Mouse (Mus musculus): ENCODE results near the gene Slc26a5. TPM values are rescaled to one million over a fixed set of nuclear protein-coding genes. Genes with fewer than 3 reads are reported as not detected.

Gene Slc26a5
- polyA plus RNA-seq, 1 experiment: not detected

DNA sequence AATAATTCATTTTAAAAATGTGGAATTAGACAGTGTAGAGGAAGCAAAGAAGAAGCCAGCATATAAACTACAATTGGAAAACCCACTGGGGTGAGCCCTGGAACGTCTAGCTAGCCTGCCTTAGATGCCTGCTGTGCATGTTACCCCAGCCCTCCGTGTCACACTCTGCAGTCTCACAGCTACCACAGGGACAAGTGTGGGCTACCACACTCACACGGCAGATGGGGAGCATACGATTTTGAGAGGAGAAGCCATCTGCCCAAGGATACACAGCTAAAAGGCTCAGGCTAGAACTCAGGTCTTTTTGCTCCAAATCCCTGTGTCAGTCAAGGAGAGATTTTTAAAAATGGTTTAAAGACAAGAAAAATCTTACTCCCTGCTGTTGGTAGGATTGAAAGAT, 36.5 kb downstream of the Slc26a5 start:
- no peak overlapping the region for H3K4me2 ChIP-seq (ENCODE audit: low read depth)
- no peak overlapping the region for H3ac ChIP-seq (ENCODE audit: control insufficient read depth, insufficient read length)
- H3K27me3 ChIP-seq (ENCODE audit: control insufficient read depth, insufficient read depth, insufficient read length): no peaks in the 10 kb centered on the region
- H3K79me2 ChIP-seq (ENCODE audit: control insufficient read depth, insufficient read depth): no peaks in the 10 kb centered on the region
- TF ChIP-seq TCF12 (IDR thresholded peaks at IDR 0.05; ENCODE audit: insufficient read depth, poor library complexity, severe bottlenecking) (no peak), CEBPB (IDR thresholded peaks at IDR 0.05; ENCODE audit: insufficient read depth, poor library complexity, severe bottlenecking) (no peak), REST (IDR thresholded peaks at IDR 0.05; ENCODE audit: insufficient read depth, insufficient read length) (no peak), MAX (IDR thresholded peaks at IDR 0.05; ENCODE audit: low read depth) (no peak), TCF3 (IDR thresholded peaks at IDR 0.05; ENCODE audit: insufficient read length, low read depth) (no peak), E2F4 (IDR thresholded peaks at IDR 0.05; ENCODE audit: insufficient read depth) (no peak), USF1 (IDR thresholded peaks at IDR 0.05; ENCODE audit: low read depth) (no peak)
- no peaks in the 10 kb centered on the region for H3K36me3 ChIP-seq (ENCODE audit: control insufficient read depth, insufficient read depth)
- H3K4me3 ChIP-seq: no peak overlapping the region

DNA sequence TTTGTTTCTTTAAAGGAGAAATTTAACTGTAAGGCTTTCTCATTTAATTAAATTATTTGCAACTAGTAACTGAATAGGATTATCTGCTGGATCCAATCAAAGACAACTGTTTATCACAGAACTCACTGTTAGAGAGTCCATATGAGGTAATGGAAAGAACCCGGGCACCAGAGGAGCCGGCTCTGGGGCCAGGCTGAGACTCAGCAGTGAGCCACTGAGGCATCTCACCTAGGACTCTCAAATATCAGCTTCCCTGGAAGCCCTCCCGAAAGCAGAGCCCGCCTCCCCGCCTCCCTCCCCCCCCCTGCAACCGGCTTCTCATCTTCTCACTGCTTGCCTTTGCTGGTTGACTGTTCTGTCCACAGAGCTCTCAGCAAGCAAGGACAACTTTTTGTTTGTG, 37.8 kb downstream of the Slc26a5 start:
- no peak overlapping the region for H3K4me2 ChIP-seq (ENCODE audit: low read depth)
- H3K36me3 ChIP-seq (ENCODE audit: control insufficient read depth, insufficient read depth): no peaks in the 10 kb centered on the region
- peaks cover 5% of the 10 kb centered on the region for H3K27me3 ChIP-seq (ENCODE audit: control insufficient read depth, insufficient read depth, insufficient read length)
- no peak for TF ChIP-seq MYOD1 (IDR thresholded peaks at IDR 0.05; ENCODE audit: control insufficient read depth in 1 of 3, insufficient read length in 2 of 3, low read depth in 2 of 3)
- TF ChIP-seq POLR2A (IDR thresholded peaks at IDR 0.05; ENCODE audit: insufficient read length, low read depth): no peak
- no peak for TF ChIP-seq POLR2AphosphoS2 (IDR thresholded peaks at IDR 0.05; ENCODE audit: insufficient read length, low read depth)
- no peak for TF ChIP-seq E2F4 (IDR thresholded peaks at IDR 0.05; ENCODE audit: insufficient read depth)
- TF ChIP-seq REST (IDR thresholded peaks at IDR 0.05; ENCODE audit: insufficient read depth, insufficient read length): no peak
- no peak for TF ChIP-seq SRF (IDR thresholded peaks at IDR 0.05; ENCODE audit: control insufficient read depth, insufficient read length, low read depth)
- no peak for TF ChIP-seq CEBPB (IDR thresholded peaks at IDR 0.05; ENCODE audit: insufficient read depth, poor library complexity, severe bottlenecking)
- TF ChIP-seq TCF12 (IDR thresholded peaks at IDR 0.05; ENCODE audit: insufficient read depth, poor library complexity, severe bottlenecking): no peak
- no peak for TF ChIP-seq MAX (IDR thresholded peaks at IDR 0.05; ENCODE audit: low read depth)
- TF ChIP-seq TCF3 (IDR thresholded peaks at IDR 0.05; ENCODE audit: insufficient read length, low read depth): no peak
- no peak for TF ChIP-seq USF1 (IDR thresholded peaks at IDR 0.05; ENCODE audit: low read depth)
- TF ChIP-seq MYOG (IDR thresholded peaks at IDR 0.05; ENCODE audit: control insufficient read depth in 1 of 3, insufficient read depth in 1 of 3, insufficient read length in 2 of 3, low read depth in 2 of 3): no peak
- no peak overlapping the region for H3K4me3 ChIP-seq
- H3K79me2 ChIP-seq (ENCODE audit: control insufficient read depth, insufficient read depth): no peaks in the 10 kb centered on the region
- H3ac ChIP-seq (ENCODE audit: control insufficient read depth, insufficient read length): no peak overlapping the region

DNA sequence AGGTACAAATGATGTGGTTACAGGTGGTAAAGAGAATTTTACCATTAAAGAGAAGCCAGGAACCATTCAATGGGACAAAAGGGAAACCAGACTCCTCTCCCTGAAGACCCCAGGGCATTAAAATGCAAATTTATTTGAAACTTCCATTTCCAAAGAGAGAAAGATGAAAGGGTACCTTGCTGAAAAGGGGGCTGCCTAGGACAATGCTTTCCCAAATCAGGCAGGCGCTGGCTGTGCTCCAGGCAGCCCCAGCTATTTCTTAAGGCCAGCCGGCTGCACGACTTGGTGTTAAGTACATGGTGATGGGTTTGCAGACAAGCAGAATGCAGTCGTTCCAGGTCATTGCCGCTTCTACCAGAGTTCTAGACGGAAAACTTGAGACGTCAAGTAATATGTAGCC, 39.0 kb downstream of the Slc26a5 start:
- Histone ChIP-seq H3ac (ENCODE audit: control insufficient read depth, insufficient read length) (no peak overlapping the region), H3K4me3 (no peak overlapping the region), H3K27me3 (ENCODE audit: control insufficient read depth, insufficient read depth, insufficient read length) (peaks cover 12% of the 10 kb centered on the region), H3K4me2 (ENCODE audit: low read depth) (no peak overlapping the region), H3K79me2 (ENCODE audit: control insufficient read depth, insufficient read depth) (no peaks in the 10 kb centered on the region), H3K36me3 (ENCODE audit: control insufficient read depth, insufficient read depth) (no peaks in the 10 kb centered on the region)
- TF ChIP-seq MYOD1 (IDR thresholded peaks at IDR 0.05; ENCODE audit: control insufficient read depth in 1 of 3, insufficient read length in 2 of 3, low read depth in 2 of 3) (no peak), CEBPB (IDR thresholded peaks at IDR 0.05; ENCODE audit: insufficient read depth, poor library complexity, severe bottlenecking) (no peak), POLR2A (IDR thresholded peaks at IDR 0.05; ENCODE audit: insufficient read length, low read depth) (no peak), POLR2AphosphoS2 (IDR thresholded peaks at IDR 0.05; ENCODE audit: insufficient read length, low read depth) (no peak)

DNA sequence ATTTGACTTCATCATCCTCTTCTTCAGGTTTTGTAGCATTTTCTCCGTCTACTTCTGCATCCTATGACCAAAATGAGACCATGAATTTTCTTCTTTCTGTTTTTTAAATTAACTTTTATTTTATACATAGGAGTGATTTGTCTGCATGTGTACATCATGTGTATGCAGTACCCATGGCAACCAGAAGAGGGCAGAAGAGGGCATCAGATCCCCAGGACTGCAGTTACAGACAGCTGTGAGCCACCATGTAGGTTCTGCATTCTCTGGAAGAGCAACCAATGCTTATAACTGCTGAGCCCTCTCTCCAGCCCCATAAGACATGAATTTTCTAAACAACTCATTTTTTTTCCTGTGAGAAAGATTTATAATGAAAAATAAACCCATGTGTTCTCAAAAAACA, 51.4 kb downstream of the Slc26a5 start:
- H3K36me3 ChIP-seq (ENCODE audit: control insufficient read depth, insufficient read depth): no peaks in the 10 kb centered on the region
- H3K27me3 ChIP-seq (ENCODE audit: control insufficient read depth, insufficient read depth, insufficient read length): no peaks in the 10 kb centered on the region
- no peak overlapping the region for H3K4me2 ChIP-seq (ENCODE audit: low read depth)
- no peak overlapping the region for H3K4me3 ChIP-seq
- TF ChIP-seq USF1 (IDR thresholded peaks at IDR 0.05; ENCODE audit: low read depth) (no peak), E2F4 (IDR thresholded peaks at IDR 0.05; ENCODE audit: insufficient read depth) (no peak), POLR2AphosphoS2 (IDR thresholded peaks at IDR 0.05; ENCODE audit: insufficient read length, low read depth) (no peak), TCF3 (IDR thresholded peaks at IDR 0.05; ENCODE audit: insufficient read length, low read depth) (no peak), MAX (IDR thresholded peaks at IDR 0.05; ENCODE audit: low read depth) (no peak), POLR2A (IDR thresholded peaks at IDR 0.05; ENCODE audit: insufficient read length, low read depth) (no peak), CEBPB (IDR thresholded peaks at IDR 0.05; ENCODE audit: insufficient read depth, poor library complexity, severe bottlenecking) (no peak), MYOG (IDR thresholded peaks at IDR 0.05; ENCODE audit: control insufficient read depth in 1 of 3, insufficient read depth in 1 of 3, insufficient read length in 2 of 3, low read depth in 2 of 3) (no peak), SRF (IDR thresholded peaks at IDR 0.05; ENCODE audit: control insufficient read depth, insufficient read length, low read depth) (no peak), MYOD1 (IDR thresholded peaks at IDR 0.05; ENCODE audit: control insufficient read depth in 1 of 3, insufficient read length in 2 of 3, low read depth in 2 of 3) (no peak)
- no peaks in the 10 kb centered on the region for H3K79me2 ChIP-seq (ENCODE audit: control insufficient read depth, insufficient read depth)
- H3ac ChIP-seq (ENCODE audit: control insufficient read depth, insufficient read length): no peak overlapping the region

DNA sequence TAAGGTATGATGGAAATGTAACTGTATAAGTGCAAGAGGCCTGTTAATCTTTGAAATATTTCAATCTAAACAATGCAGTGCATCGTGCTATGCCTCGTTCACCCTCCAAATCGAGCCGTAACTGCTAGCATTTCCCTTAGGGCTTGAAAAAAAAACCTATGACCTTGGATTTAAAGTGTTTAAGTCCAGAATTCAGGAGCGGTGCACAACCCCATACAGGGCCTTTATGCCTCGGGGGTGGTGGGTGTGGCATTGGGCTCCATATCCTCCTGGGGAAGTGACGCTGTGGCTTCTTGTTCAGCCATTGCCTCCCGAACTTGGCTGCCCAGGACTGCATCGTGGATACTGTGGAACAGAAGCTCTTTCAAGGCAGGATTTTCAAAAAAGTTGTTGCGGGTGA, 54.5 kb downstream of the Slc26a5 start:
- no peak overlapping the region for H3K4me2 ChIP-seq (ENCODE audit: low read depth)
- H3K36me3 ChIP-seq (ENCODE audit: control insufficient read depth, insufficient read depth): no peaks in the 10 kb centered on the region
- H3K79me2 ChIP-seq (ENCODE audit: control insufficient read depth, insufficient read depth): no peaks in the 10 kb centered on the region
- no peak overlapping the region for H3ac ChIP-seq (ENCODE audit: control insufficient read depth, insufficient read length)
- TF ChIP-seq TCF3 (IDR thresholded peaks at IDR 0.05; ENCODE audit: insufficient read length, low read depth) (no peak), TCF12 (IDR thresholded peaks at IDR 0.05; ENCODE audit: insufficient read depth, poor library complexity, severe bottlenecking) (no peak), POLR2AphosphoS2 (IDR thresholded peaks at IDR 0.05; ENCODE audit: insufficient read length, low read depth) (no peak), USF1 (IDR thresholded peaks at IDR 0.05; ENCODE audit: low read depth) (no peak), MYOG (IDR thresholded peaks at IDR 0.05; ENCODE audit: control insufficient read depth in 1 of 3, insufficient read depth in 1 of 3, insufficient read length in 2 of 3, low read depth in 2 of 3) (no peak), MAX (IDR thresholded peaks at IDR 0.05; ENCODE audit: low read depth) (no peak), CEBPB (IDR thresholded peaks at IDR 0.05; ENCODE audit: insufficient read depth, poor library complexity, severe bottlenecking) (no peak), REST (IDR thresholded peaks at IDR 0.05; ENCODE audit: insufficient read depth, insufficient read length) (no peak), MYOD1 (IDR thresholded peaks at IDR 0.05; ENCODE audit: control insufficient read depth in 1 of 3, insufficient read length in 2 of 3, low read depth in 2 of 3) (no peak), E2F4 (IDR thresholded peaks at IDR 0.05; ENCODE audit: insufficient read depth) (no peak), POLR2A (IDR thresholded peaks at IDR 0.05; ENCODE audit: insufficient read length, low read depth) (no peak), SRF (IDR thresholded peaks at IDR 0.05; ENCODE audit: control insufficient read depth, insufficient read length, low read depth) (no peak)
- no peak overlapping the region for H3K4me3 ChIP-seq
- no peaks in the 10 kb centered on the region for H3K27me3 ChIP-seq (ENCODE audit: control insufficient read depth, insufficient read depth, insufficient read length)

Data from myocyte (in vitro differentiated cells).